Mouse (Mus musculus) splenic B cell, adult 2 months (primary cell): ENCODE data around the gene Tmcc3.

Experiments used
- DNase-seq: peaks from one replicate; pipeline ENCODE4 v3.0.0-alpha.2; 2011; ENCODE audit warnings: low read depth, low spot score
- H3K27me3 ChIP-seq: 2 replicates; pipeline ENCODE4 v1.6.1; 2012; ENCODE audit warnings: mild to moderate bottlenecking, low read length, moderate library complexity, mixed read lengths; ENCODE audit not compliant: control insufficient read depth, poor library complexity, insufficient read depth, severe bottlenecking
- H3K36me3 ChIP-seq: 2 replicates; pipeline ENCODE4 v1.6.1; 2012; ENCODE audit warnings: mild to moderate bottlenecking, low read length, moderate library complexity, mixed read lengths; ENCODE audit not compliant: control insufficient read depth, poor library complexity, insufficient read depth, severe bottlenecking

Tmcc3 gene

GRCm38 (mm10) chr10:94557428-94558149, 245.8 kb downstream of the Tmcc3 start:
- no peak for DNase-seq
- Histone ChIP-seq H3K36me3 (no peaks in the 10 kb centered on the region), H3K27me3 (no peaks in the 10 kb centered on the region)

- no peak for DNase-seq
- Histone ChIP-seq H3K36me3 (no peaks in the 10 kb centered on the region), H3K27me3 (no peaks in the 10 kb centered on the region)
Measured at GRCm38 (mm10) chr10:94558826-94559225, 247.1 kb downstream of the Tmcc3 start.

GRCm38 (mm10) chr10:94561351-94561750, 249.6 kb downstream of the Tmcc3 start:
- Histone ChIP-seq H3K27me3 (no peaks in the 10 kb centered on the region), H3K36me3 (no peaks in the 10 kb centered on the region)
- DNase-seq, result no peak

GRCm38 (mm10) chr10:94562188-94562587, 250.4 kb downstream of the Tmcc3 start:
- H3K27me3 ChIP-seq, result no peaks in the 10 kb centered on the region
- peak; percentile 55 for DNase-seq
- H3K36me3 ChIP-seq, result no peaks in the 10 kb centered on the region

GRCm38 (mm10) chr10:94562991-94563390, 251.2 kb downstream of the Tmcc3 start:
- Histone ChIP-seq H3K27me3 (no peaks in the 10 kb centered on the region), H3K36me3 (no peaks in the 10 kb centered on the region)
- DNase-seq, result no peak

- H3K36me3 ChIP-seq, result no peaks in the 10 kb centered on the region
- no peak for DNase-seq
- H3K27me3 ChIP-seq, result no peaks in the 10 kb centered on the region
Measured at GRCm38 (mm10) chr10:94565410-94566221, 253.9 kb downstream of the Tmcc3 start.

GRCm38 (mm10) chr10:94566222-94566868, 254.6 kb downstream of the Tmcc3 start:
- no peaks in the 10 kb centered on the region for H3K27me3 ChIP-seq
- DNase-seq, result no peak
- H3K36me3 ChIP-seq, result no peaks in the 10 kb centered on the region

GRCm38 (mm10) chr10:94567251-94567650, 255.5 kb downstream of the Tmcc3 start:
- no peak for DNase-seq
- no peaks in the 10 kb centered on the region for H3K36me3 ChIP-seq
- H3K27me3 ChIP-seq, result no peaks in the 10 kb centered on the region

GRCm38 (mm10) chr10:94567915-94568314, 256.2 kb downstream of the Tmcc3 start:
- DNase-seq, result no peak
- H3K36me3 ChIP-seq, result no peaks in the 10 kb centered on the region
- no peaks in the 10 kb centered on the region for H3K27me3 ChIP-seq

- H3K36me3 ChIP-seq, result no peaks in the 10 kb centered on the region
- DNase-seq, result no peak
- H3K27me3 ChIP-seq, result no peaks in the 10 kb centered on the region
Measured at GRCm38 (mm10) chr10:94568867-94569266, 257.1 kb downstream of the Tmcc3 start.

GRCm38 (mm10) chr10:94569731-94570130, 258.0 kb downstream of the Tmcc3 start:
- no peak for DNase-seq
- H3K27me3 ChIP-seq, result no peaks in the 10 kb centered on the region
- H3K36me3 ChIP-seq, result no peaks in the 10 kb centered on the region

- DNase-seq, result peak; percentile 40
- Histone ChIP-seq H3K36me3 (no peaks in the 10 kb centered on the region), H3K27me3 (no peaks in the 10 kb centered on the region)
Measured at GRCm38 (mm10) chr10:94571927-94572620, 260.3 kb downstream of the Tmcc3 start.

- H3K36me3 ChIP-seq, result no peaks in the 10 kb centered on the region
- no peak for DNase-seq
- no peaks in the 10 kb centered on the region for H3K27me3 ChIP-seq
Measured at GRCm38 (mm10) chr10:94572772-94573171, 261.0 kb downstream of the Tmcc3 start.

- Histone ChIP-seq H3K27me3 (no peaks in the 10 kb centered on the region), H3K36me3 (no peaks in the 10 kb centered on the region)
- DNase-seq, result no peak
Measured at GRCm38 (mm10) chr10:94574451-94575333, 262.9 kb downstream of the Tmcc3 start.
